ENCODE assay signal across 7 mouse cellular contexts in genomic region chr7:29905966-29906681, GRCm38 (mm10). TPM values are rescaled to one million over a fixed set of nuclear protein-coding genes. Genes with fewer than 3 reads are reported as not detected.
DNase-seq lines count a peak whose midpoint lies in the region; ATAC-seq and TF ChIP-seq lines count a peak whose summit lies in the region.

TSS of gene Zfp27 (minus strand) at chr7:29906572.

- ATAC-seq in intestine, embryonic 16.5 days = peak; percentile 87
- peak; percentile 86 for ATAC-seq in midbrain, embryonic 11.5 days (ENCODE audit: low FRiP score)

- peak within 1 kb of the TSS; percentile 68 for H3K4me3 ChIP-seq in intestine, embryonic 16.5 days (ENCODE audit: low read length)
- peak within 1 kb of the TSS; percentile 41 for H3K4me3 ChIP-seq in midbrain, embryonic 11.5 days (ENCODE audit: low read depth, low read length)
- H3K4me3 ChIP-seq in small intestine, adult 2 months (ENCODE audit: low read depth, low read length) = peak within 1 kb of the TSS; percentile 73

- no peak for TF ChIP-seq POLR2A in small intestine, adult 2 months (IDR thresholded peaks at IDR 0.05; ENCODE audit: low read depth, low read length)

- no peak for TF ChIP-seq CTCF in small intestine, adult 2 months (IDR thresholded peaks at IDR 0.05; ENCODE audit: extremely low read depth, insufficient read length, insufficient replicate concordance, low read depth, low read length)

- peak within 1 kb of the TSS; percentile 75 for H3K9ac ChIP-seq in intestine, embryonic 16.5 days (ENCODE audit: low read depth, low read length)
- H3K9ac ChIP-seq in midbrain, embryonic 11.5 days (ENCODE audit: low read length) = peak within 1 kb of the TSS; percentile 81

- H3K27me3 ChIP-seq in intestine, embryonic 16.5 days (replicated peaks; ENCODE audit: control insufficient read depth, insufficient read depth, low read length) = no peaks in the 10 kb centered on the region
- no peaks in the 10 kb centered on the region for H3K27me3 ChIP-seq in midbrain, embryonic 11.5 days (ENCODE audit: control insufficient read depth, insufficient read depth, low read length)
- H3K27me3 ChIP-seq in small intestine, adult 2 months (ENCODE audit: control insufficient read depth, insufficient read depth, low read length) = no peaks in the 10 kb centered on the region

- peaks cover 8% of the 10 kb centered on the region; the same call in 1 of the 2 replicates for H3K4me1 ChIP-seq in intestine, embryonic 16.5 days (ENCODE audit: control insufficient read depth, insufficient read depth, low read length)
- H3K4me1 ChIP-seq in midbrain, embryonic 11.5 days (ENCODE audit: control insufficient read depth, insufficient read depth, low read length) = peaks cover 10% of the 10 kb centered on the region
- H3K4me1 ChIP-seq in small intestine, adult 2 months (ENCODE audit: control insufficient read depth, insufficient read depth, insufficient read length, low read length) = peaks cover 2% of the 10 kb centered on the region; the same call in 1 of the 2 replicates

- intact Hi-C loops in left cerebral cortex, postnatal 36 days (cut with DNase I) = loop anchor here (5.0 kb wide), 4 partner anchors 49 to 186 kb away; partner anchors contain the start of genes Gm26920, Zfp260, Zfp420 and Zfp566

- peaks cover 6% of the 10 kb centered on the region; the same call in 1 of the 2 replicates for H3K36me3 ChIP-seq in intestine, embryonic 16.5 days (ENCODE audit: control insufficient read depth, insufficient read depth, low read length)
- H3K36me3 ChIP-seq in midbrain, embryonic 11.5 days (ENCODE audit: control insufficient read depth, insufficient read depth, low read length) = no peaks in the 10 kb centered on the region
- H3K36me3 ChIP-seq in small intestine, adult 2 months (ENCODE audit: control insufficient read depth, insufficient read depth, low read length) = peaks cover 7% of the 10 kb centered on the region; the same call in 1 of the 2 replicates

- 0% methylated on average over 22 of the region's 22 CpGs for WGBS in intestine, embryonic 16.5 days
- under 1% methylated on average over 22 of the region's 22 CpGs for WGBS in midbrain, embryonic 11.5 days
- under 1% methylated on average over 22 of the region's 22 CpGs for WGBS in small intestine, adult 2 months

- H3K9me3 ChIP-seq in intestine, embryonic 16.5 days (ENCODE audit: control insufficient read depth, low read length) = no peaks in the 10 kb centered on the region
- H3K9me3 ChIP-seq in midbrain, embryonic 11.5 days (ENCODE audit: control insufficient read depth, low read length) = no peaks in the 10 kb centered on the region

- H3K4me2 ChIP-seq in intestine, embryonic 16.5 days (ENCODE audit: low read depth, low read length) = peak within 1 kb of the TSS; percentile 70
- H3K4me2 ChIP-seq in midbrain, embryonic 11.5 days = peak within 1 kb of the TSS; percentile 69

- H3K27ac ChIP-seq in intestine, embryonic 16.5 days (ENCODE audit: low read length) = peak within 1 kb of the TSS; percentile 98
- H3K27ac ChIP-seq in midbrain, embryonic 11.5 days (ENCODE audit: low read depth, low read length) = peak within 1 kb of the TSS; percentile 96
- peak within 1 kb of the TSS; percentile 89 for H3K27ac ChIP-seq in small intestine, adult 2 months (ENCODE audit: insufficient read depth, low read depth, low read length)

- DNase-seq in adrenal gland, postnatal 10 days = peak; percentile 70
- DNase-seq in embryo, embryonic 9.5 days (ENCODE audit: extremely low spot score) = peak; percentile 85
- peak in 1 of 2 experiments; percentile 37 for DNase-seq in gastrocnemius, postnatal 4 days (ENCODE audit: low spot score in 2 of 2)
- DNase-seq in left cerebral cortex, postnatal 36 days (ENCODE audit: low spot score in 2 of 2) = peak; percentile 70 to 76
- peak; percentile 99 for DNase-seq in midbrain, embryonic 11.5 days (ENCODE audit: low spot score, missing footprints)

RNA-seq across cellular contexts. Expression of gene Zfp27, which starts in this region (rescaled TPM):
- 10 to 100 TPM; 10.6 to 13.0 TPM for total RNA-seq in adrenal gland, postnatal 10 days (2021)
- total RNA-seq in gastrocnemius, postnatal 4 days (2021) = 10 to 100 TPM; 10.9 to 14.7 TPM
- polyA plus RNA-seq in intestine, embryonic 16.5 days (2015; fragmentation: Nextera tagmentation; extraction: Ambion mirVana) = 6.6 and 7.1 TPM in 2 replicates
- 10 to 100 TPM; 20.5 to 23.2 TPM for total RNA-seq in left cerebral cortex, postnatal 36 days (2021)
- polyA plus RNA-seq in midbrain, embryonic 11.5 days (2014; fragmentation: Nextera tagmentation; extraction: Ambion mirVana) = 14.7 and 15.3 TPM in 2 replicates
- 0.69 and 0.81 TPM in 2 replicates for polyA plus RNA-seq in small intestine, adult 2 months (2012; rRNA removed)
